Mouse (Mus musculus) stomach, postnatal 0 days (tissue): ENCODE data around the gene Pigo.

Experiments
- CTCF ChIP-seq: IDR thresholded peaks from 2 replicates; pipeline ENCODE4 v1.5.1; 2016; ENCODE audit warnings: antibody characterized with exemption, low read depth, mild to moderate bottlenecking, moderate library complexity
- EP300 ChIP-seq: optimal IDR thresholded peaks from 2 replicates; pipeline ENCODE3; 2016; ENCODE audit warnings: antibody characterized with exemption

GRCm38 (mm10) chr4:43004951-43005350, 20.7 kb downstream of the Pigo start:
- TF ChIP-seq CTCF (no peak), EP300 (no peak)
